Mouse (Mus musculus) midbrain, embryonic 11.5 days (tissue): ENCODE measurements at regions not wholly inside any gene's neighbourhood (a gene's known extent, or its start where the extent isn't known, plus 50 kb on each side); places are given as distances from the start of the nearest gene placed in this dataset.

ENCODE experiments used
- ATAC-seq: fragments of 200-750 bp; cut with Nextera tagmentation; 2 replicates; pipeline ENCODE4 v1.8.0; 2017; ENCODE audit warnings: moderate TSS enrichment, moderate library complexity; ENCODE audit not compliant: low FRiP score
- DNase-seq: peaks from one replicate; pipeline ENCODE4 v3.0.0; 2015; ENCODE audit warnings: low spot score; ENCODE audit errors: missing footprints
- H3K27ac ChIP-seq: fragments of 300-500 bp; sonication (generic); 2 replicates; pipeline ENCODE4 v1.5.1; 2014; ENCODE audit warnings: low read depth, low read length
- H3K27me3 ChIP-seq: fragments of 300-500 bp; sonication (generic); 2 replicates; pipeline ENCODE4 v1.6.1; 2014; ENCODE audit warnings: mild to moderate bottlenecking, low read length, moderate library complexity, mixed read lengths; ENCODE audit not compliant: control insufficient read depth, insufficient read depth
- H3K36me3 ChIP-seq: fragments of 300-500 bp; sonication (generic); 2 replicates; pipeline ENCODE4 v1.6.1; 2014; ENCODE audit warnings: mild to moderate bottlenecking, low read length, moderate library complexity, mixed read lengths; ENCODE audit not compliant: control insufficient read depth, insufficient read depth
- H3K4me1 ChIP-seq: fragments of 300-500 bp; sonication (generic); 2 replicates; pipeline ENCODE4 v1.6.1; 2014; ENCODE audit warnings: low read length; ENCODE audit not compliant: control insufficient read depth, insufficient read depth
- H3K4me2 ChIP-seq: fragments of 300-500 bp; sonication (generic); 2 replicates; pipeline ENCODE4 v1.6.1; 2014; ENCODE audit warnings: mild to moderate bottlenecking, moderate library complexity
- H3K4me3 ChIP-seq: fragments of 300-500 bp; sonication (generic); 2 replicates; pipeline ENCODE4 v1.5.1; 2014; ENCODE audit warnings: low read depth, low read length
- H3K9ac ChIP-seq: fragments of 300-500 bp; sonication (generic); 2 replicates; pipeline ENCODE4 v1.6.1; 2014; ENCODE audit warnings: low read length
- H3K9me3 ChIP-seq: fragments of 300-500 bp; sonication (generic); 2 replicates; pipeline ENCODE4 v1.6.1; 2016; ENCODE audit warnings: low read length; ENCODE audit not compliant: control insufficient read depth
- WGBS: fragments of 180-500 bp; shearing (Covaris S2); extraction: QIAGEN DNeasy Blood & Tissue Kit; methylation state at CpG from one replicate; pipeline ENCODE4 v1.1.7; 2014; 5-methylcytosine and 5-hydroxymethylcytosine counted together

GRCm38 (mm10) chr12:29179405-29179804, 348.8 kb upstream of the Myt1l start:
- 9% methylated on average over 2 of the region's 2 CpGs for WGBS
- H3K27me3 ChIP-seq: no peaks in the 10 kb centered on the region
- no peak overlapping the region for H3K9ac ChIP-seq
- H3K4me2 ChIP-seq: no peak overlapping the region
- DNase-seq (peak; percentile 88), ATAC-seq (no peak)
- no peak overlapping the region for H3K4me3 ChIP-seq
- H3K27ac ChIP-seq: no peak overlapping the region
- no peaks in the 10 kb centered on the region for H3K9me3 ChIP-seq
- peaks cover 3% of the 10 kb centered on the region; the same call in 1 of the 2 replicates for H3K4me1 ChIP-seq
- H3K36me3 ChIP-seq: no peaks in the 10 kb centered on the region

DNA sequence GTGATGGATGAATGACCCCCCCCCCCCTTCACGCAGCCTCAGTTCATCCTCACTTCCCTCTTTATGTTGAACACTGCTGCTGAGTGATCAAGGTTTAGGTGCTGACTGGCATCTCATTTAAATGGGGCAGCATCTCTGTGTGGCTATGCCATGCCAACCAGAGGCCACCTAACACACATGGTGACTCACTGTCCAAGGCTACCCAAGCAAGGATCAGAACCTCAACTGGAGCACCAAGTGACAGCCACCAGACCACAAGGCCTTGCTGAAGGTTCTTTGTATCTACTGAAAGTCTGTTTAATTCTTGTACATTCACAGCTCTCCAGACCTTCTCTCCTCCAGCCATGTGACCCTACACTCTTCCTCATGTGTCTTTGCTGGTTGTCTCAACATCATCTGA, 347.6 kb upstream of the Myt1l start:
- no peaks in the 10 kb centered on the region for H3K36me3 ChIP-seq
- no peak for DNase-seq
- no peak overlapping the region for H3K27ac ChIP-seq
- H3K9me3 ChIP-seq: no peaks in the 10 kb centered on the region
- no peaks in the 10 kb centered on the region for H3K27me3 ChIP-seq
- H3K4me2 ChIP-seq: no peak overlapping the region
- H3K4me3 ChIP-seq: no peak overlapping the region
- H3K4me1 ChIP-seq: peaks cover 3% of the 10 kb centered on the region; the same call in 1 of the 2 replicates
- no peak overlapping the region for H3K9ac ChIP-seq
- ATAC-seq: no peak
- 69% methylated on average over 1 of the region's 1 CpGs for WGBS

DNA sequence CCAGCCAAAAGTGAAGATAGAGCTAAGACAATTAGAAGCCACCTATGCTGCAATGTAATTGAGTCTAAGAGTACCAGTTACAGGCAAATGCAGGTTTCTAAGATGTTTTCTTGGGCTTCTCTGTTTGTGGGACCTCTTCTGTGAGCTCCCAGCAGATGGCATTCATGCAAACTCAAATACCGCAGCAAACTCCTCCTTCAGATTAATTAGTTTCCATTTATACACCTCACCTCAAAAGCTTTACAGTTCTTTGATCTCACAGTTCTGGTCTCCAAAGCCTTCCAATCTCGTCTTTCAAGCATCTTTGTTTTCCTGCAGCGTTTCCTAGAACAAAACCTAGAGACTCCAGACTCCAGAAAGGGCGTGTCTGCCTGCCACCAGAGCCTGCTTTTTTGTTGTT, 340.6 kb upstream of the Myt1l start:
- Histone ChIP-seq H3K36me3 (no peaks in the 10 kb centered on the region), H3K4me3 (no peak overlapping the region), H3K27me3 (no peaks in the 10 kb centered on the region), H3K4me2 (no peak overlapping the region), H3K4me1 (no peaks in the 10 kb centered on the region), H3K9me3 (no peaks in the 10 kb centered on the region), H3K9ac (no peak overlapping the region), H3K27ac (no peak overlapping the region)
- WGBS: 45% methylated on average over 4 of the region's 4 CpGs
- ATAC-seq: no peak
- DNase-seq: no peak

- DNase-seq: no peak
- no peaks in the 10 kb centered on the region for H3K4me1 ChIP-seq
- ATAC-seq: no peak
- no peak overlapping the region for H3K4me3 ChIP-seq
- H3K27ac ChIP-seq: no peak overlapping the region
- H3K36me3 ChIP-seq: no peaks in the 10 kb centered on the region
- no peaks in the 10 kb centered on the region for H3K27me3 ChIP-seq
- 87% methylated on average over 3 of the region's 3 CpGs for WGBS
- H3K4me2 ChIP-seq: no peak overlapping the region
- no peak overlapping the region for H3K9ac ChIP-seq
- no peaks in the 10 kb centered on the region for H3K9me3 ChIP-seq
Observed at GRCm38 (mm10) chr12:29192391-29192790, 335.8 kb upstream of the Myt1l start.

DNA sequence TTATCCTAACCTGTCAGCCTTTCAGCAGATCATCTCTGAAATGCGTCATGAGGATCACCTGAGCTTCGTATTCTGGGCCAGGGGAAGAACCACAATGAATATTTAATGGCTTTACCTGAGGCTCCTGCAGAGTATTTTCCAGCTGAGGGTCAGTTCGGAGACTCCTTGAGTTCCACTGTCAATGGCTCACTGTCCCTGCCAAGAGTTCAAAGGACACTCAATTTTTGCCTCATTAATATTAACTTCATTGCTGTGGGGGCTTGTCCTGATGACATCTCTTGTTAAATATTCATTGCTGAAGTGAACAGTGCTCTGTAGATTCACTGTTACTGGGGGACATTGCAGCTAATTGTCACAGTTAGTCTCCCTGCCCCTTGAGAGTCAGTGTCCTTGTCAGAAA, 316.2 kb upstream of the Myt1l start:
- H3K36me3 ChIP-seq: no peaks in the 10 kb centered on the region
- no peak overlapping the region for H3K4me2 ChIP-seq
- H3K27me3 ChIP-seq: no peaks in the 10 kb centered on the region
- DNase-seq (no peak), ATAC-seq (no peak)
- no peak overlapping the region for H3K4me3 ChIP-seq
- H3K9ac ChIP-seq: no peak overlapping the region
- H3K9me3 ChIP-seq: no peaks in the 10 kb centered on the region
- WGBS: 60% methylated on average over 3 of the region's 3 CpGs
- H3K4me1 ChIP-seq: no peaks in the 10 kb centered on the region
- H3K27ac ChIP-seq: no peak overlapping the region

- no peak overlapping the region for H3K4me2 ChIP-seq
- H3K27ac ChIP-seq: no peak overlapping the region
- ATAC-seq (no peak), DNase-seq (no peak)
- no peak overlapping the region for H3K9ac ChIP-seq
- WGBS: 91% methylated on average over 1 of the region's 1 CpGs
- no peaks in the 10 kb centered on the region for H3K9me3 ChIP-seq
- no peaks in the 10 kb centered on the region for H3K4me1 ChIP-seq
- no peak overlapping the region for H3K4me3 ChIP-seq
- H3K27me3 ChIP-seq: no peaks in the 10 kb centered on the region
- H3K36me3 ChIP-seq: no peaks in the 10 kb centered on the region
Observed at GRCm38 (mm10) chr12:29213625-29214024, 314.6 kb upstream of the Myt1l start.

- ATAC-seq (no peak), DNase-seq (no peak)
- Histone ChIP-seq H3K9me3 (no peaks in the 10 kb centered on the region), H3K4me1 (no peaks in the 10 kb centered on the region), H3K36me3 (no peaks in the 10 kb centered on the region), H3K27ac (no peak overlapping the region), H3K27me3 (no peaks in the 10 kb centered on the region), H3K4me2 (no peak overlapping the region), H3K4me3 (no peak overlapping the region), H3K9ac (no peak overlapping the region)
- 85% methylated on average over 6 of the region's 6 CpGs for WGBS
Observed at GRCm38 (mm10) chr12:29222099-29222498, 306.1 kb upstream of the Myt1l start.

- H3K4me3 ChIP-seq: no peak overlapping the region
- H3K27me3 ChIP-seq: no peaks in the 10 kb centered on the region
- no peak overlapping the region for H3K9ac ChIP-seq
- no peak overlapping the region for H3K4me2 ChIP-seq
- DNase-seq: no peak
- ATAC-seq: no peak
- no peaks in the 10 kb centered on the region for H3K4me1 ChIP-seq
- no peaks in the 10 kb centered on the region for H3K9me3 ChIP-seq
- H3K36me3 ChIP-seq: no peaks in the 10 kb centered on the region
- no peak overlapping the region for H3K27ac ChIP-seq
- WGBS: 50% methylated on average over 1 of the region's 1 CpGs
Observed at GRCm38 (mm10) chr12:29226001-29226400, 302.2 kb upstream of the Myt1l start.

DNA sequence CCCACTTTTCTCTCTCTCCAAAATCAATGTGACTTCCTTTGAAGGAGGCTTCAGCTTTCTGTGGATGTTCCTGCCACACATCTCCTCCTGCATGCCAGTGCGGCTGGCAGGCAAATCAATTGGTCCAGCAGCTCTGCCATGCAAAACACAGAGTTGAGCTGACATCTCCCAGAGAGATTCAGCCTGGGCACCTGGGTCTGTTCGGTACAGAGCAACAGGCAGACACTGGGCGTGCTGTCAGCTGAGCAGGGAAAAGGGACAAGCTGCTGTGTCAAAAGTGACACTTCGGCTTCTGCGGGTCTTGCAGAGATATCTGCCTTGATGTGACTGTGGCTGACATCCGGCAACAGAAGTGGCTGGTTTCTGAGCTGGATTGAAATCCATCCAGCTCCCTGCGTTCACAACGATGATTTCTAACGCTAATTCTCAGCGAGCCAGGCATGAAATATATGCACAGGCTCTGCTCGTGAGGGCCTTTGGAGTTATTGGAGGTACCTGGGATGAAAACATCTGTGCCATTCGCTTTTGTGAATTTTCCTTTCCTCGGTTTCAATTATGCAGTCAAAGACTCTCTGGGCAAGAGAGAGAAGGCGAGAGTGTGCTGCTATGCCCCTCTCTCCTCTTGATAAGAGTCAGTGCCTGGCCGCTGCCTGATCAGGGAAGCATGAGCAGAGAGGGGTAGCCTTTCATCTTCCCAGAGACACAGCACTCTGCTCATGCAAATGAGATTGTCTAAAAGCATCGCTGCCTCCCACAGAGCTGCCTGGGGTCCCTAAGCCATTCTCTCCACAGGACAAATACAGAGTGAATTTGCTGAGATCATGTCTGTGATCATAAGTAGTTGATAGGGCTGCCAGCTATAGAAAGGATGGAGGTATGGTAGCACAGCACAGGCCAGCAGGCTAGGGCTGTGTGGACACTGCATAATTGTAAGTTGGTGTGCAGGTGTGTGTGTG, 295.4 kb upstream of the Myt1l start:
- peak overlapping the region; percentile 41 for H3K4me2 ChIP-seq
- H3K9me3 ChIP-seq: no peaks in the 10 kb centered on the region
- no peak overlapping the region for H3K4me3 ChIP-seq
- WGBS: 16% methylated on average over 16 of the region's 16 CpGs
- 0 out of 2 replicates have a peak overlapping the region, but pooled peaks have one; percentile 30 for H3K27ac ChIP-seq
- peaks cover 15% of the 10 kb centered on the region for H3K4me1 ChIP-seq
- DNase-seq: peak; percentile 89
- H3K27me3 ChIP-seq: no peaks in the 10 kb centered on the region
- ATAC-seq: 0 out of 2 replicates have a peak, but pooled peaks have one; percentile 46
- no peaks in the 10 kb centered on the region for H3K36me3 ChIP-seq
- H3K9ac ChIP-seq: peak overlapping the region; percentile 43
